Mouse (Mus musculus) forebrain, postnatal 0 days (tissue): ENCODE results near the gene Ms4a4a. TPM values are rescaled to one million over a fixed set of nuclear protein-coding genes. Genes with fewer than 3 reads are reported as not detected.

Experiments used
- ATAC-seq: fragments of 200-750 bp; cut with Nextera tagmentation; 2 replicates; pipeline ENCODE4 v1.8.0; 2017; ENCODE audit warnings: mild to moderate bottlenecking, moderate library complexity
- DNase-seq: peaks from one replicate; pipeline ENCODE4 v3.0.0-alpha.2; 2015
- H3K27ac ChIP-seq: fragments of 300-500 bp; sonication (generic); 2 replicates; pipeline ENCODE4 v1.5.1; 2014; ENCODE audit warnings: low read depth, mild to moderate bottlenecking, antibody characterized with exemption, low read length, moderate library complexity, mixed read lengths
- H3K27me3 ChIP-seq: fragments of 300-500 bp; sonication (generic); 2 replicates; pipeline ENCODE4 v1.6.1; 2014; ENCODE audit warnings: mild to moderate bottlenecking, low read length, mixed read lengths; ENCODE audit not compliant: insufficient read depth
- H3K36me3 ChIP-seq: fragments of 300-500 bp; sonication (generic); 2 replicates; pipeline ENCODE4 v1.6.1; 2014; ENCODE audit warnings: mild to moderate bottlenecking, moderate library complexity; ENCODE audit not compliant: insufficient read depth
- H3K4me1 ChIP-seq: fragments of 300-500 bp; sonication (generic); 2 replicates; pipeline ENCODE4 v1.6.1; 2014; ENCODE audit warnings: antibody characterized with exemption; ENCODE audit not compliant: insufficient read depth
- H3K4me2 ChIP-seq: fragments of 300-500 bp; sonication (generic); 2 replicates; pipeline ENCODE4 v1.6.1; 2014; ENCODE audit warnings: low read depth, mild to moderate bottlenecking, moderate library complexity
- H3K4me3 ChIP-seq: fragments of 300-500 bp; sonication (generic); 2 replicates; pipeline ENCODE4 v1.5.1; 2014; ENCODE audit warnings: low read depth, low read length, mixed read lengths
- H3K9ac ChIP-seq: fragments of 300-500 bp; sonication (generic); 2 replicates; pipeline ENCODE4 v1.6.1; 2014; ENCODE audit warnings: mild to moderate bottlenecking
- H3K9me3 ChIP-seq: fragments of 300-500 bp; sonication (generic); 2 replicates; pipeline ENCODE4 v1.6.1; 2016; ENCODE audit warnings: low read length
- CTCF ChIP-seq: sonication (generic); IDR thresholded peaks from 2 replicates; pipeline ENCODE4 v1.5.1; 2016; ENCODE audit warnings: antibody characterized with exemption, control low read depth, low read depth
- WGBS: fragments of 180-500 bp; shearing (Covaris S2); extraction: QIAGEN DNeasy Blood & Tissue Kit; methylation state at CpG from one replicate; pipeline ENCODE4 v1.1.7; 2014; 5-methylcytosine and 5-hydroxymethylcytosine counted together
- polyA plus RNA-seq: library from polyadenylated mRNA; unstranded; fragments of >200 nt; fragmentation: Nextera tagmentation; extraction: Ambion mirVana; gene quantifications from 2 replicates; pipeline ENCODE4 v1.2.1, GENCODE M21; 2015
- total RNA-seq: library from RNA; depleted of rRNA; stranded (reverse); fragments of >200 nt; gene quantifications from 2 replicates; pipeline ENCODE4 v1.2.3, GENCODE M21; 2014

Gene Ms4a4a
- total and polyA plus RNA-seq, 2 experiments from 2014 or later: 2.9 TPM; not detected in 1

GRCm38 (mm10) chr19:11360106-11360505 is 15.2 kb upstream of the Ms4a4a start:
- no peak overlapping the region for H3K27ac ChIP-seq
- DNase-seq (peak; percentile 20), ATAC-seq (peak; percentile 50; the same call in 1 of the 2 replicates)
- peak; percentile 56 for TF ChIP-seq CTCF
- 74% methylated on average over 3 of the region's 3 CpGs for WGBS
- no peaks in the 10 kb centered on the region for H3K9me3 ChIP-seq
- H3K4me1 ChIP-seq: no peaks in the 10 kb centered on the region
- H3K4me2 ChIP-seq: no peak overlapping the region
- H3K4me3 ChIP-seq: no peak overlapping the region
- no peaks in the 10 kb centered on the region for H3K36me3 ChIP-seq
- no peak overlapping the region for H3K9ac ChIP-seq
- H3K27me3 ChIP-seq: no peaks in the 10 kb centered on the region

DNA sequence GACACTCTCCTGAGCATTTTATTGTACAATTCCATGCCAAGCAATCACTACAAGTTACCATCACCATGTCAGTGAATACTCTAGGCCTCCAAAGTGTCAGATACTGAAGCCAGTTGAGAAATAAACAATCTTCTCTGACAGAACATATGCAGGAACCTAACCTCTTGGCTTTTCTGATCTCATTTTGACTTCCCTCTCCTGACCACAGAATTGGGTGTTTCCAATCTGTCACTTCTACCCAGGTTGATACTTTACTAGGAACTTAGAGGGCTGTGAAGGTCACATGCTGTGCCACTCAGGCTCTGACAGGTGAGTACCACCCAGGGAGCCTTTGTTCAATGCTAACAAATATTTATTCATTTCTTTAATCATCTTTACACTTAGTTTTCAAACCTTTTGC is 13.3 kb upstream of the Ms4a4a start:
- H3K9me3 ChIP-seq: no peaks in the 10 kb centered on the region
- no peaks in the 10 kb centered on the region for H3K27me3 ChIP-seq
- no peak overlapping the region for H3K4me3 ChIP-seq
- DNase-seq (no peak), ATAC-seq (no peak)
- no peak for TF ChIP-seq CTCF
- no peaks in the 10 kb centered on the region for H3K4me1 ChIP-seq
- H3K4me2 ChIP-seq: no peak overlapping the region
- no peaks in the 10 kb centered on the region for H3K36me3 ChIP-seq
- H3K27ac ChIP-seq: no peak overlapping the region
- no peak overlapping the region for H3K9ac ChIP-seq

GRCm38 (mm10) chr19:11368310-11368709 is 7.0 kb upstream of the Ms4a4a start:
- Histone ChIP-seq H3K4me2 (no peak overlapping the region), H3K9ac (no peak overlapping the region), H3K36me3 (no peaks in the 10 kb centered on the region), H3K27ac (no peak overlapping the region), H3K27me3 (no peaks in the 10 kb centered on the region), H3K4me3 (no peak overlapping the region), H3K4me1 (no peaks in the 10 kb centered on the region), H3K9me3 (no peaks in the 10 kb centered on the region)
- TF ChIP-seq CTCF: no peak
- ATAC-seq (no peak), DNase-seq (no peak)
- 84% methylated on average over 3 of the region's 3 CpGs for WGBS

GRCm38 (mm10) chr19:11371181-11371580 is 4.1 kb upstream of the Ms4a4a start:
- Histone ChIP-seq H3K4me1 (no peaks in the 10 kb centered on the region), H3K4me3 (no peak overlapping the region), H3K27me3 (no peaks in the 10 kb centered on the region), H3K36me3 (no peaks in the 10 kb centered on the region), H3K9me3 (no peaks in the 10 kb centered on the region), H3K9ac (no peak overlapping the region), H3K4me2 (no peak overlapping the region), H3K27ac (no peak overlapping the region)
- no peak for DNase-seq
- TF ChIP-seq CTCF: no peak
- no peak for ATAC-seq

GRCm38 (mm10) chr19:11376399-11376798 is 1.1 kb downstream of the Ms4a4a start:
- H3K4me2 ChIP-seq: no peak overlapping the region
- H3K27me3 ChIP-seq: no peaks in the 10 kb centered on the region
- 78% methylated on average over 2 of the region's 2 CpGs for whole genome bisulfite sequencing
- no peak overlapping the region for H3K27ac ChIP-seq
- ATAC-seq: no peak
- no peak overlapping the region for H3K4me3 ChIP-seq
- no peak for TF ChIP-seq CTCF
- H3K9ac ChIP-seq: no peak overlapping the region
- no peaks in the 10 kb centered on the region for H3K36me3 ChIP-seq
- H3K4me1 ChIP-seq: no peaks in the 10 kb centered on the region
- no peak for DNase-seq
- no peaks in the 10 kb centered on the region for H3K9me3 ChIP-seq

DNA sequence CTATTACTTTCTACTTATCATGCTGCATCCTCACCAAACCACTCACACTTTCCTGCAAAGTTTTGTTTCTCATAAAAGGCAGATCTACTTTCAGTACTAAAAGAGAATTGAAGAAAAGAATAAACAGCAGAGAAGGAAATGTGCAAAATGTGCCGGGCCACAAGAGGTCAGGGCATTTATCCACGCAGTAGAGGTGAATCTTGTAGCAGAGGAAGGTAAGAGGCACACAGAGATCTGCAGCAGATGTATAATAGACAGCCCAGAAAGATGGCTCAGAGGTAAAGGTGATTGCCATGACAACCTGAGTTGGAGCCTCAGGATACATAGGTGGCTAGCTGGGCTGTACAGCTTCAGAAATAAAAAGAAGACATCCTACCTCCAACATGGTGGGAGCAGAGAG is 11.8 kb downstream of the Ms4a4a start:
- TF ChIP-seq CTCF: no peak
- DNase-seq (no peak), ATAC-seq (no peak)
- 81% methylated on average over 2 of the region's 2 CpGs for WGBS
- no peak overlapping the region for H3K4me3 ChIP-seq
- H3K4me2 ChIP-seq: no peak overlapping the region
- H3K9ac ChIP-seq: no peak overlapping the region
- no peaks in the 10 kb centered on the region for H3K9me3 ChIP-seq
- H3K36me3 ChIP-seq: no peaks in the 10 kb centered on the region
- H3K4me1 ChIP-seq: no peaks in the 10 kb centered on the region
- no peaks in the 10 kb centered on the region for H3K27me3 ChIP-seq
- H3K27ac ChIP-seq: no peak overlapping the region

DNA sequence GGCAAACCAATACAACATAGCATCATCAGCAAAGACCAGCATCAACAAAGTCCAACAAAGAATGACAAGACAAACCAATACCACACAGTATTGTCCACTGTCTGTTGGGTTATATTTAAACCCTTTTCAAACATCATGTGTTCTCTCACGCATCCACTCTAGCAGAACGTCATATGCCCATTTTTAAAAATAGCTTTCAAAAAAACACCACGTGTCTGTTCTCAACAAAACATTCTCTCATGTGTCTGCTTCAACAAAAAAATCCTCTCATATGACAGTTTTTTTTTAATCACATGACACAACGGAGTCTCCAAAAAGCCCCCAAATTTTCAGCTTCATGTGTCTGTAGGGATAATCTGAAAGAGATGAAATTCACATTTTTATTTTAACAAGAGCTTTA is 12.4 kb downstream of the Ms4a4a start:
- H3K9ac ChIP-seq: no peak overlapping the region
- 79% methylated on average over 4 of the region's 4 CpGs for WGBS
- DNase-seq: no peak
- no peaks in the 10 kb centered on the region for H3K9me3 ChIP-seq
- no peak overlapping the region for H3K27ac ChIP-seq
- H3K4me3 ChIP-seq: no peak overlapping the region
- no peaks in the 10 kb centered on the region for H3K27me3 ChIP-seq
- H3K4me2 ChIP-seq: no peak overlapping the region
- no peaks in the 10 kb centered on the region for H3K4me1 ChIP-seq
- TF ChIP-seq CTCF: no peak
- H3K36me3 ChIP-seq: no peaks in the 10 kb centered on the region
- ATAC-seq: no peak

GRCm38 (mm10) chr19:11388949-11389348 is 13.6 kb downstream of the Ms4a4a start:
- Histone ChIP-seq H3K4me3 (no peak overlapping the region), H3K9me3 (no peaks in the 10 kb centered on the region), H3K27ac (no peak overlapping the region), H3K36me3 (no peaks in the 10 kb centered on the region), H3K4me1 (no peaks in the 10 kb centered on the region), H3K4me2 (no peak overlapping the region), H3K27me3 (no peaks in the 10 kb centered on the region), H3K9ac (no peak overlapping the region)
- TF ChIP-seq CTCF: no peak
- ATAC-seq: no peak
- DNase-seq: no peak
- WGBS: 81% methylated on average over 2 of the region's 2 CpGs
